Mouse (Mus musculus) E14TG2a.4 (cell line): Measurements from ENCODE around the gene Spaca4.

Experiments used
- CTCF ChIP-seq: conservative IDR thresholded peaks from 2 replicates; pipeline ENCODE4 v1.5.1; 2014; ENCODE audit warnings: low read length
- NANOG ChIP-seq: IDR thresholded peaks from 2 replicates; pipeline ENCODE4 v1.6.1; 2014; ENCODE audit warnings: borderline replicate concordance, low read length, mixed read lengths

DNA sequence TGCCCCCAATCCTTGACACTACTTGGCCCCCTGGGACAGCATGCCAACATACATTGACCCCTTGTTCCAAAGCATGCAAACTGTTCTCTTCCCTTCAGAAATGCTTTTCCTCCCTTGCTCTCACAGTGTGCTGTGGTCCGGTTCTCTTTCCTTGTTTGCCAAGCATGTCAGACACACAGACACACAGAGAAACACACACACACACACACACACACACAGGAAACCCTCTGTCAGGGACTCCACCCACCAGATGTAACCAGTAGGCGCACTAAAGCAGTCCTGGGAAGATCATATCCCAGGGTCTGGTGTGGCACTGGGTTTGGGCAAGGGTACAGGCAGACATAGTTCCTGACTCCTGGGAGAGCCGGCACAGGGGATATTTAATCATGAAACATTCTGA, 38.8 kb downstream of the Spaca4 start:
- no peak for TF ChIP-seq CTCF
- no peak for TF ChIP-seq NANOG
